Mouse (Mus musculus): ENCODE data around the gene Ntm. TPM values are rescaled to one million over a fixed set of nuclear protein-coding genes. Genes with fewer than 3 reads are reported as not detected.

Gene Ntm
- total and polyA plus RNA-seq, 2 experiments from 2014 or later: 162 to 235 TPM

DNA sequence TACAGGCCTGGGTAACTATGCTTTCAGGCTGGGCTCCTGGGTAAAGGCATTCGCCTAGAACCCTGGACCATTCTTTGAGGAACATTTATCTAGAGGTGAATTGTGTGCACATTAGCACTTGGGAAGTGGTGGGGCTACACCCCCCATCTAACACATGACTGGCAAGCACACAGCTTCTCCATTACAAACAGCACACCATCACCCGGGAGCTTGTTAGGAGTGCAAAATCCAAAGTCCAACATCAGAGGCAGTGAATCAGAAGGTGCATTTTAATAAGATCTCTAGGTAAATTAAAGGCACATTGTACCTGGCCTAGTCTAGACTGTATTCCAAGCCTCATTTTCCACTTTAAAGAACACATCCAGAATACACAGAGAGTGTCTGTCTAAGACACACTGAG, 781.3 kb downstream of the Ntm start:
- 93% methylated on average over 2 of the region's 2 CpGs for WGBS
- no peak for ATAC-seq

DNA sequence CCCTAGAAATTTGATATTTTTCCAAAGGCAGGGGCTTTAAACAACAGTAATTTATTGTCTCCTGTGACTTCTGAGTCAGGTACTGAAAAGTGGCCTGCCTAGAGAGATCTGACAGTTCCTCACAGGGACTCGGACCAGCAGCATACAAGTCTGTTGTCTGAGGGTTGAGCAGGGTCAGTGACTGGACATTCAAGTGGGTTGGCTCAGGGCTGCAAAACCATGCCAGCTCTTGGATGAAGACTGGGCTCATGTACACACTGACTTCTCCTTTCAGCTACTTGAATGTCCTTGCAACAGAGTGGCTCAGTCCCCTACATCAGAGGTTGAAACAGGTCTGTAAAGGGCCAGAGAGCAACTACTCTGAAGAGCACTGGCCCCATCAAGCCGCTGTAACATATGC, 797.2 kb downstream of the Ntm start:
- no peak for DNase-seq
- H3K4me3 ChIP-seq (ENCODE audit: low read depth, low read length): no peak overlapping the region
- no peak overlapping the region for H3K4me2 ChIP-seq (ENCODE audit: low read depth)

More for the DNA sequence above, 781.3 kb downstream of the Ntm start:
- H3K9me3 ChIP-seq (ENCODE audit: low read length): no peaks in the 10 kb centered on the region
- no peak overlapping the region for H3K4me3 ChIP-seq (ENCODE audit: low read depth, low read length)
- no peaks in the 10 kb centered on the region for H3K27me3 ChIP-seq (ENCODE audit: insufficient read depth, low read length)
- DNase-seq: no peak
- no peaks in the 10 kb centered on the region for H3K4me1 ChIP-seq (ENCODE audit: insufficient read depth)
- H3K4me2 ChIP-seq (ENCODE audit: low read depth): no peak overlapping the region
- H3K9ac ChIP-seq: no peak overlapping the region
- TF ChIP-seq CTCF (IDR thresholded peaks at IDR 0.05; ENCODE audit: low read depth): no peak
- H3K27ac ChIP-seq (ENCODE audit: low read depth, low read length): no peak overlapping the region
- no peaks in the 10 kb centered on the region for H3K36me3 ChIP-seq (ENCODE audit: insufficient read depth)

DNA sequence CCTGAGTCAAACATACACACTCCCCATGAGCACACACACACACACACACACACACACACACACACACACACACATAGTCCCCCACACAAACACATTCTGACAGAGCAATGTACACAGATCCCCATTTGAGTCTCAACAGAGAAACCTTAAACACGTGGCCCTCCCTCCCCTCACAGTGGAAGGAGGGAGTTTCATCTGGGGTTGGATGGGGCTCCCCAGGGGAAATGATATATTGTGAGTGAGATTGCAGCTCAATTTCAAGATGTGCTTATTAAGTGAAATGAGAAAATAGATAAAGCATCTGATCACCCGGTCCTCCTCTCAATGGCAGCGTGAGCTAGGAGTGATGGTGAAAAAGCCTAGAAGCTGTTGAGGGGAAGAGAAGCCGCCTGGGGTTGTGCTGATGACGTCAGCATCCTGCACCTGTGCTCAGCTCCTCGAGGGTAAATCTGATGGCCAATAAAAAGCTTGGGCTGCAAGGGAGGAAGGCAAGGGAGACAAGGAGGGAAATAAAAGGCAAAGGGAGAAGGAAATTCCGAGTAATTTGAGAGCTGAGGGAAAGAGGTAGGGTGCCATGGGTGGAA, 801.8 kb downstream of the Ntm start:
- H3K36me3 ChIP-seq (ENCODE audit: insufficient read depth): no peaks in the 10 kb centered on the region
- no peak for TF ChIP-seq CTCF (IDR thresholded peaks at IDR 0.05; ENCODE audit: low read depth)

More for the DNA sequence above, 797.2 kb downstream of the Ntm start:
- Histone ChIP-seq H3K27ac (ENCODE audit: low read depth, low read length) (no peak overlapping the region), H3K36me3 (ENCODE audit: insufficient read depth) (no peaks in the 10 kb centered on the region), H3K27me3 (ENCODE audit: insufficient read depth, low read length) (no peaks in the 10 kb centered on the region), H3K9ac (no peak overlapping the region), H3K9me3 (ENCODE audit: low read length) (no peaks in the 10 kb centered on the region), H3K4me1 (ENCODE audit: insufficient read depth) (no peaks in the 10 kb centered on the region)
- no peak for ATAC-seq
- TF ChIP-seq CTCF (IDR thresholded peaks at IDR 0.05; ENCODE audit: low read depth): no peak
- WGBS: 67% methylated on average over 2 of the region's 2 CpGs

DNA sequence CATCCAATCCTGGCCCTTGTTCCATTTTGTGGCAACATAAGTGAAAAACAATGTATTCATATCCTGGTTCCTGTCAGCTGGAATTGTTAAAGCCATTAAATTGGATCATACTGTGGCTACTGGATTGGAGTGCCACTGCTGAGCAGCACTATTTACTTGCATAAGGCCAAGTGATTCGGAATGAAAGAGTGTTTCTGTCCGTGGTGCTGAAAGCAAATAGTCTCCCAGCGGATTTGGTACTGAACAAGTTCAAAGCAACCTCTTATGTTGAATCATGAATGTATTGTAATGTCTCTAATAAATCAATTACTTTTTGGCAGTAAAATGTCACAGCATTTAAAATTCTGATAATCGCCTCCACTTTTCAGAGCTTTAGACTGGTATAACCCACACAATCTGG, 817.0 kb downstream of the Ntm start:
- Histone ChIP-seq H3K27me3 (ENCODE audit: insufficient read depth, low read length) (no peaks in the 10 kb centered on the region), H3K36me3 (ENCODE audit: insufficient read depth) (no peaks in the 10 kb centered on the region), H3K4me2 (ENCODE audit: low read depth) (no peak overlapping the region), H3K4me3 (ENCODE audit: low read depth, low read length) (no peak overlapping the region), H3K9ac (no peak overlapping the region), H3K27ac (ENCODE audit: low read depth, low read length) (no peak overlapping the region), H3K9me3 (ENCODE audit: low read length) (no peaks in the 10 kb centered on the region), H3K4me1 (ENCODE audit: insufficient read depth) (no peaks in the 10 kb centered on the region)
- DNase-seq (no peak), ATAC-seq (no peak)
- 13% methylated on average over 4 of the region's 4 CpGs for WGBS
- no peak for TF ChIP-seq CTCF (IDR thresholded peaks at IDR 0.05; ENCODE audit: low read depth)

More for the DNA sequence above, 801.8 kb downstream of the Ntm start:
- Histone ChIP-seq H3K4me2 (ENCODE audit: low read depth) (no peak overlapping the region), H3K27ac (ENCODE audit: low read depth, low read length) (no peak overlapping the region), H3K27me3 (ENCODE audit: insufficient read depth, low read length) (no peaks in the 10 kb centered on the region), H3K9ac (no peak overlapping the region), H3K9me3 (ENCODE audit: low read length) (no peaks in the 10 kb centered on the region), H3K4me3 (ENCODE audit: low read depth, low read length) (no peak overlapping the region), H3K4me1 (ENCODE audit: insufficient read depth) (no peaks in the 10 kb centered on the region)
- 35% methylated on average over 7 of the region's 7 CpGs for WGBS
- DNase-seq (no peak), ATAC-seq (peak; percentile 25; the same call in 1 of the 2 replicates)

DNA sequence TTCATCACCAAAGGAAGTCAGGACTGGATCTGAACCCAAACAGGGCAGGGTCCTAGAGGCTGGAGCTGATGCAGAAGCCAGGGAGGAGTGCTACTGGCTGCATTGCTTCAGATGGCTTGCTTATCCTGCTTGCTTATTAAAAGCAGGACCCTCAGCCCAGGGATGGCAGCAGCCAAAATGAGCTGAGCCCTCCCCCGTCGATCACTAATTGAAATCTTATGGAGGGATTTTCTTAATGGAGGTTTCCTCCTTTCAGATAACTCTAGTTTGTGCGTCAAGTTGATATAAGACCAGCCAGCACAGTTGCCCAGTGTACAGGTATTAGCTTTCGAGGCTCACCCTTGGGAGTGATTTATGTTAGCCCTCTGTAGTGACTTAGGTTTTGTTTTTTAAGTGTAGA, 826.9 kb downstream of the Ntm start:
- H3K4me3 ChIP-seq (ENCODE audit: low read depth, low read length): no peak overlapping the region
- ATAC-seq (no peak), DNase-seq (no peak)
- 73% methylated on average over 4 of the region's 4 CpGs for WGBS
- no peak overlapping the region for H3K4me2 ChIP-seq (ENCODE audit: low read depth)
- H3K27me3 ChIP-seq (ENCODE audit: insufficient read depth, low read length): no peaks in the 10 kb centered on the region
- TF ChIP-seq CTCF (IDR thresholded peaks at IDR 0.05; ENCODE audit: low read depth): no peak
- no peak overlapping the region for H3K9ac ChIP-seq
- no peaks in the 10 kb centered on the region for H3K4me1 ChIP-seq (ENCODE audit: insufficient read depth)
- H3K36me3 ChIP-seq (ENCODE audit: insufficient read depth): no peaks in the 10 kb centered on the region
- no peaks in the 10 kb centered on the region for H3K9me3 ChIP-seq (ENCODE audit: low read length)
- no peak overlapping the region for H3K27ac ChIP-seq (ENCODE audit: low read depth, low read length)

DNA sequence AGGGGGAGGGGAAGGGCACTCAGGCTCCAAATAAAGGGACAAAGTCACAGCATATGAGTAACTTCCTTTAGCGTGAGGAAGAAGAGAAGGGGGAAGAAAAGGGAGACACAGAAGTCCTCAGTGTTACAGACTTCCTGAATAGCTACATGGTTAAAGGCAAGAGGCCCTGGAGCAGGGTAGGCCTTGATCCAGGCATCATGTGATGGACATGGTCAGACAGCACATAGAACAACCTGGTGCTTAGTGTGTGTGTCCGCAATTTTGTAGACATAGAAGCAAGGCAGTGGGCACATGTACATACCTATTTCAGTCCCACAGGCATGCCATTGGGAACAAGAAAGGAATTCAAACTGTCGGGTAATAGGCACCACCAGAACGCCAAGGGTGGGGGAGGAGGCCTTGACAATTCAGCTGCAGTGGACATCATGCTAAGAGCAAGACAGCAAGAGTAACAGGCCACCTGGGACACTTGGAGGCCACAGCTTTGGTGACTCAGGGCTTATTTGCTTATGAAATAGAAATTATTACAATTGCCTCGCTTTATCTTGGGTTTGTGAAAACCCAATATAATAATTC, 832.1 kb downstream of the Ntm start:
- WGBS: 57% methylated on average over 5 of the region's 5 CpGs
- ATAC-seq (no peak), DNase-seq (no peak)
- Histone ChIP-seq H3K9ac (no peak overlapping the region), H3K4me3 (ENCODE audit: low read depth, low read length) (no peak overlapping the region), H3K27ac (ENCODE audit: low read depth, low read length) (no peak overlapping the region), H3K27me3 (ENCODE audit: insufficient read depth, low read length) (no peaks in the 10 kb centered on the region), H3K36me3 (ENCODE audit: insufficient read depth) (no peaks in the 10 kb centered on the region), H3K4me2 (ENCODE audit: low read depth) (no peak overlapping the region), H3K4me1 (ENCODE audit: insufficient read depth) (no peaks in the 10 kb centered on the region), H3K9me3 (ENCODE audit: low read length) (no peaks in the 10 kb centered on the region)
- TF ChIP-seq CTCF (IDR thresholded peaks at IDR 0.05; ENCODE audit: low read depth): no peak

DNA sequence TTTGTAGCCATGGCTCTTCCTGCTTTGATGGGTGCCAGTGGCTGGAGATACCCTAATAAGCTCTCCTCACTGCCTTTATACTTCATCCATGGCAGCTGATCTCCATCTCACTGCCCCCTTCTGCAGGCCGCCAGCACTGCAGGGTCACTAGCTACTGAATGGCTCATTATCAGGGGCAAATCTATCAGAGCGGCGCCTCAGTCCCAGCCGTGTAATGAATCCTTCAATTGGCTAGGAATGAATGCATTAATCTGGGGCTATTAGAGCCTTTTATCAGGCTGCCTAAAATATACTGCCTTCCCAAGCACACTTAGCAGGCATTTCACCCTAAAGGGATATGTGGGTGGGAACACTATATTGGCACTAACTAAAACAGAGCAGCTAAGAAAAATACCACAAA, 832.6 kb downstream of the Ntm start:
- Histone ChIP-seq H3K9me3 (ENCODE audit: low read length) (no peaks in the 10 kb centered on the region), H3K9ac (no peak overlapping the region), H3K27ac (ENCODE audit: low read depth, low read length) (no peak overlapping the region), H3K4me1 (ENCODE audit: insufficient read depth) (no peaks in the 10 kb centered on the region), H3K27me3 (ENCODE audit: insufficient read depth, low read length) (no peaks in the 10 kb centered on the region), H3K4me3 (ENCODE audit: low read depth, low read length) (no peak overlapping the region), H3K36me3 (ENCODE audit: insufficient read depth) (no peaks in the 10 kb centered on the region), H3K4me2 (ENCODE audit: low read depth) (no peak overlapping the region)
- ATAC-seq (peak; percentile 45; the same call in 1 of the 2 replicates), DNase-seq (peak; percentile 26)
- TF ChIP-seq CTCF (IDR thresholded peaks at IDR 0.05; ENCODE audit: low read depth): 0 out of 2 replicates have a peak, but pooled peaks have one; percentile 16
- WGBS: 13% methylated on average over 4 of the region's 4 CpGs
